Mouse (Mus musculus) 3T3-L1 (cell line): ENCODE data around the gene Gm2115.

Experiments
- DNase-seq: peaks from one replicate; pipeline ENCODE4 v3.0.0-alpha.2; 2015; ENCODE audit warnings: low read depth, low spot score

The Gm2115 gene

DNA sequence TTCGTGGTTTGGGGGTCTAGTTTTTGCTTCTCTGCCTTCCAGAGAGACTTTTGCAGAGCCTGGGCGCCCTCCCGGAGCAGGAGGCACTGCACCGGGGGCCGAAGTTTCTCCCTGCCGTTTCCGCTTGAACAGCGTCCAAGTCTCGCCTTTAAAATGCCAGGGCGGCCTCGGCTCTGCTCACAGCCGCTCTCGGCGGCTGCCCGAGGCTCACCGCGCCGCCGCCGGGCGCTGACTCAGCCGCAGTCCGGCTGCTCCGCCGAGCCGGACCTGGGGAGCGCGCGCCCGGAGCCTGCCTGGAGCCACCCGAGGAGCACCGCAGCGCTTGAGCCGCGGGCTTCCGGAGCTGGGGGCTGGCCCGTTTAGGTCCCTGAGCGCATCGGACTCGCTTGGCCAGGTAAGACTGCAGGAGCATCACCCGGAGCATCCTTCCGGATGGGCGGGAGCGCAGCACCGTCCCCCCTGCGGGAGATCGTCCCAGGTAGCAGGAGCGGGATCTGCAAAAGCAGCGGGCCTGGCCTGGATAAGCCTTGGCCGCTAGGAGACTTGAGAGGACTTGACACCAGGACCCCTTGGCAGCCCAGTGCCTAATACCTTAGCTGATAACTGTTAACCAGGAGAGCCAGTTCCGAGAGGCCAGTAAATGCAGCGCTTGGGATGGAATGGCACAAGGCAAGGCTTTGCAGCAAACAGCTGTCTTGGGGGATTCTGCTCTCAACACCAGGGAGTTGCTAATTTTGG, at the start of gene Gm2115:
Gene Gm2115, plus strand, starts transcription at position 159 of the 738 bp plus-strand sequence.
- DNase-seq = peak; percentile 73

DNA sequence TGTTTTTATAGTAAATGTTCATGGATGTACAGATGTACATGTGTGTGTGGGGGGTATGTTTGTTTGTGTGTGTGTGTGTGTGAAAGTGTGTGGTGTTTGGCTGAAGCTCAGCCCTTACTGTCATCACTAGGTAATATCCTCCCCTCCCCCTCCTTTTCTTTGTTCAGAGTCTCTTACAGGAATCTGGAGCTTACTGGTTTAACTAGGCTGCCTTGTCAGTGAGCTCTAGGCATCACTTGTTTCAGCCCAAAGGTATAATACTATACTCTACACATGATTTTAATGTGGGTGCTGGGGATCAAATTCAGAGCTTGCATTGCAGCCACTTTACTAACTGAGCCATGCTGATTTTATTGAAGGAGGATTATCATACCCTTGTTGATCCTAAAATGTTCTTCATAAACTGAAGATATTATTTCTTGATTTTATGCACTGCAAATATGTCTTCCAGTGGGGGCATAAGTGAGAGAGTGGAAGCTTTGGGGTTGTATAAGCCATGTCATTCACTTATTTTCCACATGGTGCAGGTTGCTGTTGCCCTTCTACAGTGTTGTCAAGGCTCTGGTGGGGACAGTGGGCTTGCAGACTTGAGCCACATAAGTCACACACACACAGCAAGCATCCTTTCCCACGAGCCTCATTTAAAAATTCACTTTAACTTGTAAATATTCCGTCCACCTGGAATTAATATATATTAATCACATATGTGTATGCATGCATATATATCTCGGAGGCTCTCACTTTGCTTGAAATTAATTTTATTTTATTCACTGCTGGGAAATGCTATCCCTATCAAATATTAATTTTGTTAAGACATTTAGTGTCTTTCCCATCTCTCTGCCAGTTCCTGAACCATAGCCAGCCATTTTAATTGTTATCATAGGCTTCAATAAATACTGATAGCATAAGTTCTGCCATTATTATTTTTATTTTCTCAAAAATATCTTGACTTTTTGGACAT, 45.0 kb upstream of the Gm2115 start:
- no peak for DNase-seq

DNA sequence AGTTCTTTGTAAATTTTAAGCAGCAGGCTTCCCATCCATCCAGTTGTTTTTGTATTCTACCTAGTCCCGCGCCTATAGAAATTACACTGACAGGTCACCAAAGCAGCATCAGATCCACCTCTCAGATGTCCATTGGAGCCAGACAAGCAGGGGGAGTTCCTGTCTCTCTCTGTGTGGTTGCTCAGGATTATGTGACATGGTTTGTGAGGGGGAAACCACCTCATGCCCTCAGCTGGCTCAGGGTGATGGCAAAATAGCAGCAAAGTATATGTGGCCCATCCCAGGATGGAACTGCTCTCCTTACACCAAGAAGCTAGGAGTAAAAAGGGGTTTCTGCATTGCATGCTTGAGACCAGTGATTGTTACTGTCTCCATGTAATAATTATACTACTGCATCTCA, 42.3 kb upstream of the Gm2115 start:
- no peak for DNase-seq

DNA sequence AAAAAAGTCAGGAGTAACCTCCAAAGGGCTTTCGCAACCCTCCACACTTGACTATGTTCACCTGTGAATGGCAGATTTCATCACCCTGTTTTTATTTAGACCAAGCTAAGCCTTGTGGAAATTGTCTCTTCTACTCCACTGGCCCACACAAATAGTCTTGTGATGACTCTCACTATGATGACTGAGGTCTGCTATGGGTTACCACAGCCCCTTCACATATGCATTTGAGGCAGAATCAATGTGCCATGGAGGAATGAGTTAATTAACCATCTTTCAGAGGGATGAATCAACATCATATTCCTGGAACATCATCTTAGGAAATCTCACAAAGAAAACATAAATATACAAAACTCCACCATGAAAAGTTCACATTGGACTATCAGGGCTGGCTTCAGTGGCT, 25.6 kb upstream of the Gm2115 start:
- peak; percentile 51 for DNase-seq

DNA sequence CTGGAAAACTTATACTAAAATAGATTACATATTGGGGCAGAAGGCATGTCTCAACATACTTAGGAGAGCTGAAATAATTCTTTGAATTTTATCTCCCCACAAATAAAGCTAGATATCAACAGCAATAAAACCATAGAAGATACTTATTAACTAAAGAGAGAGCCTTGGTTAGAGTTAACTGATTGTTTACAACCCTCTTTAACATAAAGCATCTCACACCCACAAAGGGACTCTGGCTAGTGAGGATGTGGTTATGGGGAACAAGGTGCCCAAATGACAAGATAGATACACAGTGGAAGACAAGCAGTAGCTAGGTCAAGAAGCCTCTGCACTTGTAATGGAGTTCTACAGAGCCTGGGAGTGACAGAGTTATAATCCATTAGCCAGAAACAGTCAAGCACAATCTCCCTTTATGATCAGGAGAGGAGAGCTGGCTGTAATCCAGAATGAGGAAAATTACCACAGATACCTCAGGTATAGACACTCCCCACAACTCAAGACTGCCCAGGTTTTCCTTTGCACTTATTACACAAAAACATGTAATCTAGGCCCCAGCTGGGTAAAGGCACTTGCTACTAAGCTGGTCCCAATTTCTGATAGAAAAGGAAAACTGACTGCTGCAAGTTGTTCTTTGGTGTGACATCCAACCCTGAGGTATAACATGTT, 10.1 kb upstream of the Gm2115 start:
- no peak for DNase-seq

DNA sequence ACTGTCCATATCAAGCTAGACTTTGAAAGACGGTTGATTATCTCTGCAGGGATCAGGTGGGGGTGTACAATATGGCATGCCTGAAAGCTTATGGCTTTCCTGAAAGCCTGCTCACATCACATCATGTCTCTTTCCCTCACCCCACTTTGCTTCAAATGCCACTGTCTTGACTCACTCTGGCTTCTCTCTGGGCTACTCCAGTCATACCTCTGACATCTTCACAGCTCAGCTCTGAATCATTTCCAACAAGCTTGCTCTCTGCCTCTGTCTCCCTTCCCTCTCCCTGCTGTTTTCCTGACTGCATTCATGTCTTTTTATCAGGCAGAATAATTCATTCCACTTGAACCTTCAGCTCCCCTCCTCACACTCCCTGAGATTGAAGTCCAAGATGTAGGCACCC, 7.4 kb upstream of the Gm2115 start:
- peak; percentile 88 for DNase-seq

DNA sequence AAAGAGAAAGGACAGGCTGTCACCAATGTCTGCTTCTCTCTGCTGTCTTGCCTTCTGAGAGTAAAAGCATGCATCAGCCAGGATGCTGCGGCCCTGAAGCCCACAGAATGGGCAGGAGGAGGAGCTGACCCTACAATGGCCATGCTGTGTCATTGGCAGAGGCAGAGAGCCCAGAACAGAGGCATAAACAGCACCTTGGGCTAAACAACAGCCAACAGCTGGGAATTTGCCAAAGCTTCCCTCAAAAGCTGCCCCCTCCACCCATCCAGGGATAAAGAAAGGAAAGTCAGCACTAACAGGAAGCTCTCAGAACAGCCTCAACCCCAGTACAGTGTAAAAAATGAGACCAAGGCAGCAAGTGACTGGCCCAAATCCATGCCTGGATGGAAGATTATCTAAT, 6.3 kb upstream of the Gm2115 start:
- peak; percentile 85 for DNase-seq

DNA sequence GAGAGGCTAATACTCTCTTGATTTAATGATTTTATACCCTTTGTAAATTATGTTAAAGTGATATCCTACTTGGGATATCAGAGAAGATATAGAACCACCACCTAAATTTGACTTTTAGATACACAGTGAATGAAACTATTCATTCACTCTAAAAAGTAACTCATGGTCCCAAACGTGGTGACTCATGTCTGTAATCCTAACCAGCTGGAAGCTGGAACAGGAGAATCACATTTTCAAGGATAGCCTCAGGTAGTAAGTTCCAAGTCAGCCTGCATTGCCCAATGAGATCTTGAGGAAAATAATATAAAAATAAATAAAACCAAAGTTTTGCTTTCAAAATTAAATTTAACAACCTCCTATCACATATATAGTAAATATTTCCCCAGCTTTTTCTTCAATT, 2.6 kb upstream of the Gm2115 start:
- peak; percentile 75 for DNase-seq

DNA sequence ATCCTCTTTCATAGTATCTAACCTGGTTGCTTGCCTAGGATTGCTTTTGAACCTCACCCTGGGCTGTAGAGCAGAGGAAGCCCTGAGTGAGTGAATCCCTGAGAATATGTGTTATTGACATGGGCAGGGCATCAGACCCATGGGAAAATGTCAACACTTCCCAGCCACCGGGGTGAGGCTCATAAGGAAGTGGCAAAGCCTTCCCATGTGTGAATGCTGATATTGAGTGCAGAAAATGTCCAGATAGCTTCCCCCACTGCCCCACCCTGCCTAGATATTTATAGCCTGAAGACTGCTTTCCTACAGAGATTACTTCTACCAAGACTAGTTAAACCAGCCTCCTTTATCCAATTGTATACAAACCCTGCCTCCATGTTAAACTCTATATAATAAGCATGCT, 4.0 kb downstream of the Gm2115 start:
- no peak for DNase-seq

DNA sequence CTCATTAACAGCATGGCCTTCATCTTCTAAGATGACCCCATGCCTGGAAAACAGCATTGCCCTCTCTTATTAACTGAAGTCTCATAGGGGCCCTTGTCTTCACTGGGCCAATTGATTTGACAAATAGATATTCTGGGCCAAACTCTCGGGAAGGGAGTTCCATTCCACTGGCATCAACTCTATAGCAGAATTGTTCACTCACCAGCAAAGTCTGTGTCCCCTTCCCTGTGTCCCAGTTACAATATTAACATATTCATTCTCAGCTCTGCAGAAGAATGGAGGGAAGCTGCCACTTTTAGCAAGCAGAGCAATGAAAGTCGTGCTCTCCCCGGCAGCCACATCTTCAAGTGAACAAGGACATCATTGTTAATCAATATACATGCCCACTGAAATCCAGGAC, 5.9 kb downstream of the Gm2115 start:
- no peak for DNase-seq

DNA sequence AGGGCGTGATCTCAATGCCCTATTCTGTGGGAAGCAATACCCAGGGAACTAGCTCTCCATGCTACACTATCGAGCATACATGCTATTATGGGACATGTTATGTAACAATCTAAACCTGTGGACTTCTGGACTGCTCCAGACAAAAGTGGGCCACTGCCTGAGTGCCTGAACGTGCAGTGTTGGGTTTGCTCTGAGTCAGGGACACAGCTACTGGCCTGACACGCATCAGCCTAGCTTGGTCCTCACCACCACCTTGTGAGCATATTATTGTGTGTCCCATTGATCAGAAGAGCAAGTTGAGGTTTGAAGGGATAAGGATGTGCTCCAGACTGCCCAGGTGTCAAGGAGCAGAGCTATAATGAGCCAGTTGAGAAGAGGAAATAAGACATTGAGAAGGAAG, 16.2 kb downstream of the Gm2115 start:
- DNase-seq = no peak

DNA sequence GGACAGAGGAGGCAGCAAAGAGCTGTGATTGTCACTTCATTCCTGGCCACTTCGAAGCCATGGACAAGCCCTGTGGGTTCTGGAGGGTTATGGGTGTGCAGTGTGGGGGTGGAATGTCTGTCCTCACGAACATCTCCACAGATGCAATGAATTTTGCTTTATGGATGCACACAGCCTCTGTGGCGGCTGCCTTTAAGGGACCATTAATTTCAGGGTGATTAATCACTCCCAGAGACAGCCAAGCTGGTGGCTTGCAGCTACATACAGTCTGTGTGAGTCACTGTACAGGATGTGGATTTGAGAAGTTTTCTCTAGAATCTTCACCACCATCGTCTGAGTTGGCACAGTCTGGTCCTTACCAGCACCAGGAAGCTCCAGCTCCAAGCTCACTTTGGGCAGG, 17.9 kb downstream of the Gm2115 start:
- DNase-seq = peak; percentile 87

DNA sequence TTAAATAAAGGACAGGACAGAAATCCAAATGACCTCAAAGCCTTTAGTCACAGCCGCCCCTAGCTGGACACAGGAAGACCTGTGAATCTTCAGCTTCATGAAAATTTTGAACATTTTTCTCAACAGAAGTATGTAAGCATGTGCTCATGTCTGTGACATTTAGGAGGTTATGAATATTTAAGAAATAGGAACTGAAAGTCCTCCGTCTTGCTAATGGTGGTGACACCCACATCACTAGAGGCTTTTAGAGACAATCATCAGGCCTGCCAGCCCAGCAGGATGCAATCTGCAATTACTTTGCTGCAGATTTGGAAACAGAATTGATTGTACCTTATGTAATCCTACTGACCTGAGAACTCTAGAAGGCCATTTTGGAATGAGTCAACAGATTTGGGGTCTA, 22.7 kb downstream of the Gm2115 start:
- DNase-seq = no peak

DNA sequence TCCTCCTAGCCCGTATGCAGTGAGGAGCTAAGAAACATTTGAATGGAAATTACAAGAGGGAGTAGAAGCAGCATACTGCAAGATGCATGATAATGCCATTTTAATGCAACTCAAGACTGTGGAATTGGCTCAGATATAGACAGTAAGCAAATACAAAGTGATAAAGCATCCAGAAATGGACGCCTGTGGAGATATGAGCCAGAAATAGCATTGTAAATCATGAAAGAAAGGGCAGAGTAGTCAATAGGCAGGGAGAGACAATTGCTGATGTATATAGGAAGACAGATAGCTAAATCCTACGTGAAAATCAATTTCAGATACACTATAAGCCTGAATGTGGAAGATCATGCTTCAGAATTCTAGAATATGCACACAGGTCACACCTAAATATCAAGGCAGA, 26.5 kb downstream of the Gm2115 start:
- DNase-seq = no peak

DNA sequence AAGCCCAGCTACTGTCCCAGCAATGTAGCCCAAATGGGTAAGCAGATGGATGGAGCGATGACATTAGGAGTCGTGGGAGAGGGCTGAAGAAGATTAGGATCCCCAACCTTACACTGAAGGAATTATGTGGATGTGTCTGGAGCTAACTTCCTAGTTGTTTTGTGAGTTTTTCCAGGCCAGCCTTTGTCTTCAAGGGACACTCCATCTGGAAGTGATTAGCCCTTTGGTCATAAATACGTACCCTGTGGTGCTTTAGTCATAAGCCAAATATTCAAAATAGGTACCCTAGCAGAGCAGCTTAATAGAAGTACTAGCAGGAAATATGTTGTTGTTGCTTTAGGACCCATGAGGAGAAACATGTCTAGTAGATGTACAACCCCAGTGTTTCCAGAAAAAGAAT, 28.6 kb downstream of the Gm2115 start:
- peak; percentile 96 for DNase-seq

DNA sequence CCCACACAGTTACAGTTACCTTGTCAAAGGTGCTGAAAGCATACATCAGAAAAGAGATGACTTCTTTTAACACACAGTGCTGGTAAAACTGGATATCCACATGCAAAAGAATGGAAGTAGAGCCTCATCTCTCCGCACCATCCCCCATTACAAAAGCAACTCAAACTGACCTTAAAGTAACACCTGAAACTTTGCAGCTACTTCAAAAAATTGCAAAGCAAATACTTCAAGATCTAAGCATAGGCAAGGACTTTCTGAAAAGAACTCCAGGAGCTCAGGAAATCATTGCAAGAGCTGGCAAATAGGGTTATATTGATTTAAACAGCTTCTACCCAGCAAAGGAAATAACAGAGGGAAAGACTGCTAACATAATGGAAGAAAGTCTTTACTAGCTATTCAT, 31.7 kb downstream of the Gm2115 start:
- DNase-seq = no peak

DNA sequence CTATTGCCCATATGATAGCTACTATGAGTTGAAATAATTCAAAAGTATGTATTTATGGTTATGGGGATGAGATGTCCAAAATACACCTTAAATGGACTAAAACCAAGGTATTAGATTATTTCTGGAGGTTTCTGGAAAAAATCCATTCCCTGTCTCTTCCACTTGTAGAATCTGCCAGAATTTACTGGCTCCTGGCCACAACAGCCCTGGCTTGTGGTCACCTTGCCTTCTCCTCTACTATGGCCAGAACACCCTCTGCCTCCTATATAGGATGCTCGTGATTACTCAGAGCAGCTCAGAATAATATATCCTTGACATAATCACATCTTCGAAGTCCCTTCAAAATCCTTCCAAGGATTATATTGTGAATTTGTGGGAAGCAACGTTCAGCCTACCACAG, 35.5 kb downstream of the Gm2115 start:
- DNase-seq = no peak

DNA sequence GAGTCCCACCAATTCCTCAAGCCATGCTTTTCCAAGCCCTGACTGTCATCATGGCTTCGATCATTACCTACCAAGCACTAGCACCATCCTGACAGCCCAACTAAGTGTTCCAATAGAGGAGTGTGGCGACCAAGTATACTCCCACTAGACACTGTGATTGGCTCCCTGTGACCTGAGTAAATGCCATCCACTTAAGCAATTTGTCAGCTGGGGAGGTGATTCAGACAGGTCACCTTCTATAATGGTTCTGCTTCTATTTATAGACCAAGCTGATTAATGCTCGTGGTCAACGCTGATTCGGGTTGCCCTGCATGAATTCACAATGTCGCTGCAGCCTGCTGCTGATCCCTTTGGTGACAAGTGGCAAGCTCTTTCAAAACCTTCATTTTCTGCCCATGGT, 37.4 kb downstream of the Gm2115 start:
- DNase-seq = peak; percentile 51

DNA sequence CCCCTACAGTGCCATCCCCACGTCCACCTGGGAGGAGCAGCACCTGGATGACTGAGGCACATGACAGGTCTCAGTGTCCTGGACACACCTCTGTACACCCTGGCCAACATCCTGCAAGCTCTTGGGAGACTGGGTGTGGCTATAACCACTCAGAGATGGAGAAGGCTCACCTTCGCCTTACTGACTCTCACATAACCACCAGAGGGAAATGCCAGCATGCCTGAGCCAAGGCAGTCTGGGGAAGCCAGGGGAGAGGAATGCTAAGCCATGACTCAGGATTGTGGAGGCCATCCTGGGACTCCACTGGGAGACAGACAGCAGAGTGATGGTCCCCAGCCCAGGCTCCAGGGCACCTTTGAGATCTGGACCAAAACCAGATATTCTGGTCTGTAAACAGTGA, 48.3 kb downstream of the Gm2115 start:
- DNase-seq = peak; percentile 65

DNA sequence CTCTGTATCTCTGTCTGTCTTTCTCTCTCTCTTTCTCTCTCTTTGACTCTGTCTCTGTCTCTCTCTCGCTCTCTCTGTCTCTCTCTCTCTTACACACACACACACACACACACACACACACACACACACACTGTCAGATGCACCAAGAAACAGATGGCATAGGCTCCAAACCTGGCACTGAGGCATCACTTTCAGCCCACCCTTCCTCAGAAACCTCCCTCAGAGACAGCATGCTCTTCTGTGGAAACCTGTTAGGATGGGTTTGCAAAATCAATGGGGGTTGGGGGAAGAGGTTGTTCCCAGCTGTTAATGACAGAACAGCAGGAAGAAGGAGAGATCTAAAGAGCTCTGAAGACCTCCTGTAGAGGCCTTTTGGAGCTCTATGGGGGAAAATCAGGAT, 50.1 kb downstream of the Gm2115 start:
- DNase-seq = no peak

DNA sequence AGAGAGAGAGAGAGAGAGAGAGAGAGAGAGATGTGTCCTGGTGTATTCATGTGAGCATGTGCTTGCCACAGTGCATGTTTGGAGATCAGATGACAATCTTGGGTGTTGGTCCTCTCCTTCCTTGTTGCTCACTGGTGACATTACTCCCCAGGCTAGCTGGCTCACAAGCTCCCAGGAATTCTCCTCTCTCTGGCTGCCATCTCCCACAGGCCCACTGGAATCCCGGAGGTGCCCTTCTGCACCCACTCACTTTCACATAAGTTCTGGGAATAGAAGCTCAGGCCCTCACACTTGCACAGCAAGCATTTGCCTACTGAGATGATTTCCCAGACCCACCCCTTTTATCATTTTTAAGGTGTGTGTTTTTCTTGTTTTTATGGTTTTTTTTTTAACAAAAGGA, 51.0 kb downstream of the Gm2115 start:
- no peak for DNase-seq

DNA sequence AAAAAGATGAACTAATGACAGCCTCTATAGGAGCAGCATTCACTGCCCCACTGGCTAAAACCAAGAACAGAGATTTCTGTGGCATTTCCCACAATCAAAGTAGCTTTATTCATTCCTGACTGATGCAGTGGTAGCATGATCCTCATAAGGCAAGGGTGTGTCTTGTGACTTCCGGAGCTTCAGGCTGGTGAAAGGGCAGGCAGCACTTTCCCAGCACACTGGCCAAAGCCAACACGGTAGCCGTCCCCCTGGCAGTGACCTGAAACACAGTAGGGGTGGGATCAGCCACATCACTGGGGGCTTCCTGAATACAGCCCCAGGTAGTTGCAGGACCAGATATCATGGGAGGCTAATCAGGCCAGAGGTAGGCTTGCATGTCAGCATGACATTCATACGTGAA, 56.3 kb downstream of the Gm2115 start:
- DNase-seq = no peak
